Mouse (Mus musculus): ENCODE measurements at regions not wholly inside any gene's neighbourhood (a gene's known extent, or its start where the extent isn't known, plus 50 kb on each side); places are given as distances from the start of the nearest gene placed in this dataset.

DNA sequence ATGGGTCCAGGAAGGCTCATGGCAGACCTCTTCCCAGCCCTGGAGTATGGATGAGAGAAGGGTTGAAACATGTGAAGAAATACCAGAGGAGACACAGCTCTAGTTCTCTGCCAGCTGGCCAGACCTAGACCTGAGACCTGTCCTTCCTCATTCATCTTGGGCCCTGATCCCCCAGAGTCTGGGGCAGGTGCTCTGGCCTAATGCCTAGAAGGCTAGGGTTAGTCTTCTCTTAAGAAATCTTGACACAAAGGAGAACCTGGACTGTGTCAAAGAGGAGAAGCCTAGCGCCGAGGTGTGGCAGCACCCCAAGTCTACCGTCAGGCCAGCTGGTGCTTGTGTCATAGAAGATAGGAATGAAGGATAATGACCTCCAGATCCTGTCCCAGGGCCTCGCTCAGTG lies 118.2 kb upstream of the Arntl start:
- no peaks in the 10 kb centered on the region for H3K4me1 ChIP-seq (ENCODE audit: control insufficient read depth, insufficient read depth, low read length)
- no peak for TF ChIP-seq POLR2A (IDR thresholded peaks at IDR 0.05; ENCODE audit: borderline replicate concordance, extremely low read depth, insufficient read depth, insufficient read length)
- no peaks in the 10 kb centered on the region for H3K36me3 ChIP-seq (ENCODE audit: control insufficient read depth, insufficient read depth, low read length)
- no peak overlapping the region for H3K4me2 ChIP-seq (replicated peaks; ENCODE audit: low read depth, low read length, severe bottlenecking)
- no peak overlapping the region for H3K9ac ChIP-seq (ENCODE audit: low read depth, low read length, severe bottlenecking)
- no peak overlapping the region for H3K27ac ChIP-seq (replicated peaks; ENCODE audit: low read depth, low read length)
- 68% methylated on average over 4 of the region's 4 CpGs for WGBS
- ATAC-seq (ENCODE audit: low FRiP score, low read depth) (no peak), DNase-seq (ENCODE audit: low spot score) (no peak)
- no peaks in the 10 kb centered on the region for H3K27me3 ChIP-seq (ENCODE audit: control insufficient read depth, insufficient read depth, low read length)
- H3K9me3 ChIP-seq (ENCODE audit: control insufficient read depth, low read length) = no peaks in the 10 kb centered on the region
- no peak overlapping the region for H3K4me3 ChIP-seq (replicated peaks; ENCODE audit: low read length)

DNA sequence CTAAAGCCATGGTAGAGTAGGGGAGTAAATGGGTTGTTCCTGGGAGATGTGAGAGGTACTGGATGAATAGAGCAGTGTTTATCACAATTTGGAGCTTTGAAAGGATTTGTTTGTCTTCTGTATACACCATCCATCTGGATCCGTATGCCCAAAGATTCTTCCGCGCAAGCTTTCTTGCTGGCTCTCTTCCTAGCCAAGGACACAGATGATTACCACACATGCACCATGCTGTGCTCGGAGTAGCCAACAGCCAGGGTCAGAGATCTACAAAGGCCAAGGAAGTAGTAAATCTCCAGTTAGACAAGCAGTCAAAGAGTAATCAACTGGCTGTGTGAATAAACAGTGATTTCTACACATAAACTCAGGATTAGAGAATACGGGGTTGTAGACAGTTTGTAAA lies 113.3 kb upstream of the Arntl start:
- Histone ChIP-seq H3K36me3 (ENCODE audit: control insufficient read depth, insufficient read depth, low read length) (no peaks in the 10 kb centered on the region), H3K27ac (replicated peaks; ENCODE audit: low read depth, low read length) (no peak overlapping the region), H3K4me2 (replicated peaks; ENCODE audit: low read depth, low read length, severe bottlenecking) (no peak overlapping the region), H3K4me3 (replicated peaks; ENCODE audit: low read length) (no peak overlapping the region), H3K9ac (ENCODE audit: low read depth, low read length, severe bottlenecking) (no peak overlapping the region), H3K27me3 (ENCODE audit: control insufficient read depth, insufficient read depth, low read length) (no peaks in the 10 kb centered on the region), H3K4me1 (ENCODE audit: control insufficient read depth, insufficient read depth, low read length) (no peaks in the 10 kb centered on the region), H3K9me3 (ENCODE audit: control insufficient read depth, low read length) (no peaks in the 10 kb centered on the region)
- ATAC-seq (ENCODE audit: low FRiP score, low read depth) (no peak), DNase-seq (ENCODE audit: low spot score) (no peak)
- no peak for TF ChIP-seq POLR2A (IDR thresholded peaks at IDR 0.05; ENCODE audit: borderline replicate concordance, extremely low read depth, insufficient read depth, insufficient read length)
- WGBS = 46% methylated on average over 5 of the region's 5 CpGs

DNA sequence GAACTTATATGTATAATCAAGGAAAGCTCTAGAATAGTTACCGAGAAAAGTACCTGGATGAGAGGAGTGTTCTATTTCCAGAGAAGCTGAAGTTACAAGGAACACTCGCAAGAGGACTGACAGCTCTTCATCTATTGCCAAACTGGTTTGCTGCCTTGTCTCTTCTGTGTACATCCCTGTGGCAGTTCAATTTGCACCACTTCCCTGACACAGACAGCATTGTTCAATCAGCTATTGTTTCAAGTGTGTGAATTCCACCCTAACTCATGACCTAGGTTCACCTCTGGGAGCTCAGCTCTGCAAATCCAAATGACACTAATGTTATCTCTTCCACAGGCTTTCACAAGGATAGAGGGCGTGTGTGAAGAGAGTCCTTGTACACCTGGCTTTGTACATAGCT lies 112.2 kb upstream of the Arntl start:
- H3K27ac ChIP-seq (replicated peaks; ENCODE audit: low read depth, low read length) = no peak overlapping the region
- 77% methylated on average over 3 of the region's 3 CpGs for WGBS
- no peaks in the 10 kb centered on the region for H3K9me3 ChIP-seq (ENCODE audit: control insufficient read depth, low read length)
- DNase-seq (ENCODE audit: low spot score) (no peak), ATAC-seq (ENCODE audit: low FRiP score, low read depth) (no peak)
- no peak for TF ChIP-seq POLR2A (IDR thresholded peaks at IDR 0.05; ENCODE audit: borderline replicate concordance, extremely low read depth, insufficient read depth, insufficient read length)
- H3K9ac ChIP-seq (ENCODE audit: low read depth, low read length, severe bottlenecking) = no peak overlapping the region
- no peaks in the 10 kb centered on the region for H3K4me1 ChIP-seq (ENCODE audit: control insufficient read depth, insufficient read depth, low read length)
- no peaks in the 10 kb centered on the region for H3K27me3 ChIP-seq (ENCODE audit: control insufficient read depth, insufficient read depth, low read length)
- H3K4me2 ChIP-seq (replicated peaks; ENCODE audit: low read depth, low read length, severe bottlenecking) = no peak overlapping the region
- no peaks in the 10 kb centered on the region for H3K36me3 ChIP-seq (ENCODE audit: control insufficient read depth, insufficient read depth, low read length)
- H3K4me3 ChIP-seq (replicated peaks; ENCODE audit: low read length) = no peak overlapping the region

DNA sequence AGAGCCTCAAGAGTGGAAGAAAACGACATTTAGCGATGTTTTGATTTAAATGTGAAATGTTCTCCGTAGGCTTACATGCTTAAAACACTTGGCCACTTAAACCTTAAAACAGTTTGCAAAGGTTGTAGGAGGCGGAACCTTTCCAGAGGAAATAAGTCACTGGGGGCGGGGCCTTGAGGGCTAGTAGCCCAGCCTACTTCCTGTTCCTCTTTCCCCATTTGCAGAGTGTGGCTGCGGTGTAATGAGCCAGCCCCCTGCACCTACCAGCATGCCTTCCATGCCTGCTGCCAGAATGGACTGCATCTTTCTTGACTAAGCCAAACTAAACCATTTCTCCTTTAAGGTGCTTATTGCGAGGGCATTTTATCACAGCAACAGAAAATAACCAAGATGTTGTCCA lies 103.0 kb upstream of the Arntl start:
- TF ChIP-seq POLR2A (IDR thresholded peaks at IDR 0.05; ENCODE audit: borderline replicate concordance, extremely low read depth, insufficient read depth, insufficient read length) = no peak
- no peaks in the 10 kb centered on the region for H3K36me3 ChIP-seq (ENCODE audit: control insufficient read depth, insufficient read depth, low read length)
- ATAC-seq (ENCODE audit: low FRiP score, low read depth) (no peak), DNase-seq (ENCODE audit: low spot score) (no peak)
- no peaks in the 10 kb centered on the region for H3K27me3 ChIP-seq (ENCODE audit: control insufficient read depth, insufficient read depth, low read length)
- H3K9ac ChIP-seq (ENCODE audit: low read depth, low read length, severe bottlenecking) = no peak overlapping the region
- H3K4me2 ChIP-seq (replicated peaks; ENCODE audit: low read depth, low read length, severe bottlenecking) = no peak overlapping the region
- no peaks in the 10 kb centered on the region for H3K9me3 ChIP-seq (ENCODE audit: control insufficient read depth, low read length)
- H3K4me3 ChIP-seq (replicated peaks; ENCODE audit: low read length) = no peak overlapping the region
- 90% methylated on average over 7 of the region's 7 CpGs for WGBS
- H3K27ac ChIP-seq (replicated peaks; ENCODE audit: low read depth, low read length) = no peak overlapping the region
- no peaks in the 10 kb centered on the region for H3K4me1 ChIP-seq (ENCODE audit: control insufficient read depth, insufficient read depth, low read length)

DNA sequence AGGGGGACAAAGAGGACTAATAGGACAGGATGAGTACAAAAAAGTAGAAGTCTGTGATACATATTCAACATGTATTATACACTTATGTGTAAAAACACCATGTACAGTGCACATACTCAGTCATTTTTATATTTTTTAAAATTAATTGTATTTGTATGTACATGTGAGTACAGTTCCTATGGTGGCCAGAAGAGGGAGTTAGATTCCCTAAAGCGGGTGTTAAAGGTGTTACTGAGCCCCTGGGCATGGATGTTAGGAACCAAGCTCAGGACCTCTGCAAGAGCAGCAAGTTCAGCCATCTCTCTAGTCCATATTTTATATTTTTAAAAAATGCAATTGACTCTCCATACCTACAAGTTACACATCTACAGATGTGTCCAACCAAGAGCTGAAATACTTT lies 101.9 kb upstream of the Arntl start:
- Histone ChIP-seq H3K36me3 (ENCODE audit: control insufficient read depth, insufficient read depth, low read length) (no peaks in the 10 kb centered on the region), H3K9ac (ENCODE audit: low read depth, low read length, severe bottlenecking) (no peak overlapping the region), H3K4me1 (ENCODE audit: control insufficient read depth, insufficient read depth, low read length) (no peaks in the 10 kb centered on the region), H3K9me3 (ENCODE audit: control insufficient read depth, low read length) (no peaks in the 10 kb centered on the region), H3K27ac (replicated peaks; ENCODE audit: low read depth, low read length) (no peak overlapping the region), H3K4me2 (replicated peaks; ENCODE audit: low read depth, low read length, severe bottlenecking) (no peak overlapping the region), H3K4me3 (replicated peaks; ENCODE audit: low read length) (no peak overlapping the region), H3K27me3 (ENCODE audit: control insufficient read depth, insufficient read depth, low read length) (no peaks in the 10 kb centered on the region)
- DNase-seq (ENCODE audit: low spot score) (no peak), ATAC-seq (ENCODE audit: low FRiP score, low read depth) (no peak)
- no peak for TF ChIP-seq POLR2A (IDR thresholded peaks at IDR 0.05; ENCODE audit: borderline replicate concordance, extremely low read depth, insufficient read depth, insufficient read length)
- WGBS = 35% methylated on average over 1 of the region's 1 CpGs

DNA sequence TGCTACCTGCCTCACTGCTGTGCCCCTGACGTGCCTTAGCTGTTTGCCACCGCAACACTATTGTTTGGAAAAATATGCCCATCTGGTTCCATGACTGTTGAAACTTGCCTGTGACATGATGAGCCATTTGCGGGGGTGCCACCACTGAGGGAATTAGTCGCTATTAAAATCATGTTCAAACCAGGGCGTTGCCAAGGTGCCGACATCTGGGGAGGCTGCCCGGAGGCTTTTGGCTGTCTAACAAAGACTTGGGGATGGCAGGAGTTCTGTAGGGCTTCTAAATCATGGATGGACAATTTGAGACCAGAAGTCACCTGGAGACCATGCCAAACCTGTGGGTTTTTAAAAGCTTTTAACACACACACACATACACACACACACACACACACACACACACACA lies 100.5 kb upstream of the Arntl start:
- no peaks in the 10 kb centered on the region for H3K4me1 ChIP-seq (ENCODE audit: control insufficient read depth, insufficient read depth, low read length)

More for the DNA sequence above, 100.5 kb upstream of the Arntl start:
- no peak overlapping the region for H3K27ac ChIP-seq (replicated peaks; ENCODE audit: low read depth, low read length)
- WGBS = 59% methylated on average over 7 of the region's 7 CpGs
- H3K4me3 ChIP-seq (replicated peaks; ENCODE audit: low read length) = no peak overlapping the region
- no peak for TF ChIP-seq POLR2A (IDR thresholded peaks at IDR 0.05; ENCODE audit: borderline replicate concordance, extremely low read depth, insufficient read depth, insufficient read length)
- H3K4me2 ChIP-seq (replicated peaks; ENCODE audit: low read depth, low read length, severe bottlenecking) = no peak overlapping the region
- DNase-seq (ENCODE audit: low spot score) = no peak
- H3K36me3 ChIP-seq (ENCODE audit: control insufficient read depth, insufficient read depth, low read length) = no peaks in the 10 kb centered on the region
- ATAC-seq (ENCODE audit: low FRiP score, low read depth) = no peak
- no peaks in the 10 kb centered on the region for H3K27me3 ChIP-seq (ENCODE audit: control insufficient read depth, insufficient read depth, low read length)
- H3K9ac ChIP-seq (ENCODE audit: low read depth, low read length, severe bottlenecking) = no peak overlapping the region
- no peaks in the 10 kb centered on the region for H3K9me3 ChIP-seq (ENCODE audit: control insufficient read depth, low read length)

Measured in limb, embryonic 14.5 days (tissue).